Mouse (Mus musculus): ENCODE measurements around the gene Selenom.

GRCm38 (mm10) chr11:3494857-3495256 lies 19.6 kb upstream of the Selenom start:
- no peak for TF ChIP-seq CTCF (IDR thresholded peaks at IDR 0.05; ENCODE audit: low read depth, low read length)
- TF ChIP-seq GATA1 (IDR thresholded peaks at IDR 0.05; ENCODE audit: borderline replicate concordance, low read length), result no peak
- TF ChIP-seq TAL1 (conservative IDR thresholded peaks at IDR 0.05; ENCODE audit: low read depth, low read length), result no peak
- TF ChIP-seq POLR2AphosphoS5 (IDR thresholded peaks at IDR 0.05; ENCODE audit: insufficient replicate concordance, low read depth, low read length), result no peak
- no peak for TF ChIP-seq GATA2 (IDR thresholded peaks at IDR 0.05; ENCODE audit: borderline replicate concordance, low read depth, low read length)
